Mouse (Mus musculus) 3134 (cell line): ENCODE results near the gene Etl4.

Experiments used
- DNase-seq: peaks from one replicate; pipeline ENCODE4 v3.0.0-alpha.2; 2011; ENCODE audit warnings: low spot score; ENCODE audit not compliant: insufficient read length; ENCODE audit errors: extremely low read depth

Etl4 gene

DNA sequence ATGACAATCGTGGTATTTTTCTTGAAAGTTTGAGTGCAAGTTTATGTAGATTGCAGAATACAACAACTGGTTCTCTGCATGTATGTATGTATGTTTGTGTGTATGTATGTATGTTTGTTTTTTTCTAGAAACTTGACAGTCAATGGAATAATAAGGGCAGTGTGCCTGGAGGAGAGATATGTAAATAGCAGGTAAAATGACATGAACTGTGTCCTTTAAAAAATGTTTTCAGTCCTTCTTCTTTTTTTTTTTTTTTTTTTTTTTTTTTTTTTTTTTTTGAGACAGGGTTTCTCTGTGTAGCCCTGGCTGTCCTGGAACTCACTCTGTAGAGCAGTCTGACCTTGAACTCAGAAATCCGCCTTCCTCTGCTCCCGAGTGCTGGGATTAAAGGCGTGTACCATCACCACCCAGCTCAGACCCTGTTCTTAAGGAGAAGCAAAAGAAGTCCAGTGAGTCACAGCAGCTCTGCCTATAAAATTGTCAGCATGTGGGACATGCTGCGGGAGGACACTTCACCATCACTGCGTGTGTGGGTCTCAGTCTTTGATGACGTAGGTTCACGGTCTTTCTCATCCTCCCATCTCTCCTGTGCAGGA is 606.8 kb downstream of the Etl4 start:
- no peak for DNase-seq

- DNase-seq: no peak
Observed at GRCm38 (mm10) chr2:20517853-20518252, 608.3 kb downstream of the Etl4 start.

- no peak for DNase-seq
Observed at GRCm38 (mm10) chr2:20518506-20518905, 608.9 kb downstream of the Etl4 start.

- DNase-seq: peak; percentile 37
Observed at GRCm38 (mm10) chr2:20519447-20520098, 610.0 kb downstream of the Etl4 start.

GRCm38 (mm10) chr2:20520099-20520475 is 610.5 kb downstream of the Etl4 start:
- DNase-seq: no peak

DNA sequence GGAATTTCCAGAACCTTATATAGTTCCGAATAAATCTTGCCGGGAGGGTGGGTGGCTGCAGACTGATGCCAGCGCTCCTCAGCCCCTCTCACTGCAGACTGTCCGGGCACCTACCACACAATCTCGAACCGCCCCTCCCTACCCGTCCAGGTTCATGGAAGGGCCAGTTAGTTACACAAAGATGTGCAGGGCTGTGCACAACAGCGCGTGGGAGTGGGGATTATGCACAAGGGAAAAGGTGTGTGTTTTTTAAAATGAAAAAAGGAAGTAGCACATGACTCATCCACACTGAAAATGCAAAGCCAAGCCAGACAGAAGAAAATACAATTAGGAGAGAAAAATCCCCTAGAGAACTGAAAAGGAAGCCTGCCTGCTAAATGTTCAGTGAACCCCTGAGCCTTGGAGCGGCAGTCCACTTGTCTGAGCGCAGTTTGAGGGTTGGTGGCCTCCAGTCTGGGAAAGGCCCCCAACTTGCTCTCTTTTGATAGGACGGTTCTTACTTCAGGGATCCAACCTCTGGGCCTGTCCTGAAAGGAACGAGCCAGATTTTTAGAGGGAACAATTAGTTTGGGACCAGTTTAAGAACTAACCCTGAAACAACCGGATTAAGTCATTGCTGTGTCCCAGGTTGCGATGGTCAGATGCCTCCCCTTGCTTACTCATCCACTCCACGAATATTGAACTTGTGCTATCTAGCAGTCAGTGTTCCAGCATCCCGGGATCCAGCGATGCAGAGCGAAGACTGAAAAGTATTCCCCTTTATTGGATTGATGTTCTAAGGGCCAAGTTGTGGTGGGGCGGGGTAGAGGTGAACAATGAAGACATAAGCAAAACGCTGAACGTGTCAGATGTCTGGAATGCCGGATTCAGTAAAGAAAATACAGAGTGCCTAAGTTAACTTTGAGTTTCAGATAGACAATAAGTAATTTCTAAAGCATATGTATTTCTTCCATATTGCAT is 611.3 kb downstream of the Etl4 start:
- DNase-seq: no peak

GRCm38 (mm10) chr2:20521686-20522285 is 612.2 kb downstream of the Etl4 start:
- DNase-seq: no peak

GRCm38 (mm10) chr2:20523636-20524035 is 614.1 kb downstream of the Etl4 start:
- no peak for DNase-seq

DNA sequence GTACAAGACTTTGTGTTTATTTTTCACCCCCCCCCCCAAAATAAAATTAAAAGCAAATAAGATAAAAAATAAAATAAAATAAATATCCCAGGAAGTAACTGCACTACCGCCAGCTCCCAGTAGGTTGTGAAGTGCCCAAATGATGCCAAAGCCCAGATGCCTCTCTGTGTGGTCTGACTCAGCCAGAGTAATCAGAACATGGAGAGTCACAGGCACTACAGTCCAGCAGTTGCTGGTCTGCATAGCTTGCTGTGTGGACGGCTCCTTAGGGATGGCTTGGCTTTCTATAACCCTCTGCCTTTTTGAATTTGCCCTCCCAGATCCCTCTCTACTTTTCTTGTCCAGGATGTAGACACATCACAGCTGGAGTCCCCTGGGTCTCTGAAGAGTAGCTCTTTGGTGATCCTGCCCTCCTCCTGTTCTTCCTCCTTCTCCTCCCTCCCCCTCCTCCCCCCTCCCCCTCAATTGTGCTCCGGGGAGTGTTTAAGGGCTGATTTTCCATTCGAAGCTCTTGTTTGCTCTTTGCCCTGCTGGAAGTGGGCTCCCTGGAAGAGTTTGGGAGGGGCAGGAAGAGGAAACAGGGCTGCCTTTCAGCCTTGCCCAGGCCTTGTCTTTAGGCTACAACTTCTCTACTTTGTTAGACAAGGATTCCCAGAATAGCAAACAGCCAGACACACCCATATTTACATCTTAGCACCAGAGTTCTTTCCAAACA is 616.5 kb downstream of the Etl4 start:
- DNase-seq: no peak

DNA sequence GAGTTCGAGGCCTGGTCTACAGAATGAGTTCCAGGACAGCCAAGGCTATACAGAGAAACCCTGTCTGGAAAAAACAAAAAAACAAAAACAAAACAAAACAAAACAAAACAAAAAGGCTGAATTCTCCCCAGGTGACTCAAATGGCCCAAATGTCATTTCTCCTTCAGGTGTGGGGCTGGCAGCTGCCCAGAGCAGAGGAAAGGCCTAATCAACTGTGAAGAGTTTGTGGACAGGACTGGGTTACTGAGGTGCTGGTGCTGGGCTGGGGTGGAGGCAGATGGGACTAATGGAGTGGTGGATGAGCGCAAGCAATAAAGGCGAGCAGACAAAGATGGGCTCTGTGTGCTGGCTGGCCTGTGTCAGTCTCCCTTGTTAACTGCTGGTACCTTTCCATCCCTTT is 617.3 kb downstream of the Etl4 start:
- no peak for DNase-seq

GRCm38 (mm10) chr2:20532623-20533022 is 623.0 kb downstream of the Etl4 start:
- no peak for DNase-seq

GRCm38 (mm10) chr2:20537785-20538184 is 628.2 kb downstream of the Etl4 start:
- no peak for DNase-seq

- no peak for DNase-seq
Observed at GRCm38 (mm10) chr2:20538871-20539270, 629.3 kb downstream of the Etl4 start.

DNA sequence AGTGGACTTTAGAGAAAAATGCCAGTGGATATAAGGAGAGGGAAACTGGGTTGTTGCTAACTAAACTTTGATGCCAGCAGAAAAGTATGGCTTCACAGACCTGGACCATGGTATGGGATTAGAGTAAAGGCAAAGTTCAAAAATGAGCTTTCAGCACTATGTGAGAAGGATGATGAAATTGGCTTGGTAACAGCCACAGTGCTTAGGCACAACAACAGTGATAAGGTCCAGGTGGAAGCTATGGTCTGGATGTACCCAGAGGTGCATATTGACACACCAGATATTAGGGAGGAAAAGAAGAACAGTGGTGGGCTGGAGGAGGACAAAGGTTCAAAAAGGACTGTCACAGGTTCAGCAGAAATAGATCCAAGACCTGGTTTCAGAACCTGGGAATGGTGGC is 631.7 kb downstream of the Etl4 start:
- DNase-seq: no peak

- no peak for DNase-seq
Observed at GRCm38 (mm10) chr2:20542286-20542685, 632.7 kb downstream of the Etl4 start.

DNA sequence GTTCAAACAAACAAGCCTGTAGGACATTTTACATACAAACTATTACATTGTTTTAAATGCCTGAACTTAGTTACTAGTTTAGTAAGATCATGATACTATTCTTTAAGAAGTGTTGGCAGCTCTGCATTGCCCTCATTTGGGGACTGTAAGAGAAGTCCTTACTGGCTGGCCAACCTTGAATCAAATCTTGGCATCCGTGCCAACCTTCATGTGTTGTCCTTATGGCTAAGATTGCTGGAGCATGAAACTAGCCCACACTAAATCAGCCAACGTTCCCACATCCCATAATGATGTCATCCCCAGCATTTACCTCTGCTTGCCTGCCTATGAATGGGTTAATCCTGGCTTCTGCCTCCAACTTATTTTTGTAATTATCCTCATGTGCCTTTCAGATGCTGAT is 636.0 kb downstream of the Etl4 start:
- no peak for DNase-seq

GRCm38 (mm10) chr2:20546496-20547348 is 637.1 kb downstream of the Etl4 start:
- no peak for DNase-seq

- no peak for DNase-seq
Observed at GRCm38 (mm10) chr2:20547349-20547677, 637.7 kb downstream of the Etl4 start.

DNA sequence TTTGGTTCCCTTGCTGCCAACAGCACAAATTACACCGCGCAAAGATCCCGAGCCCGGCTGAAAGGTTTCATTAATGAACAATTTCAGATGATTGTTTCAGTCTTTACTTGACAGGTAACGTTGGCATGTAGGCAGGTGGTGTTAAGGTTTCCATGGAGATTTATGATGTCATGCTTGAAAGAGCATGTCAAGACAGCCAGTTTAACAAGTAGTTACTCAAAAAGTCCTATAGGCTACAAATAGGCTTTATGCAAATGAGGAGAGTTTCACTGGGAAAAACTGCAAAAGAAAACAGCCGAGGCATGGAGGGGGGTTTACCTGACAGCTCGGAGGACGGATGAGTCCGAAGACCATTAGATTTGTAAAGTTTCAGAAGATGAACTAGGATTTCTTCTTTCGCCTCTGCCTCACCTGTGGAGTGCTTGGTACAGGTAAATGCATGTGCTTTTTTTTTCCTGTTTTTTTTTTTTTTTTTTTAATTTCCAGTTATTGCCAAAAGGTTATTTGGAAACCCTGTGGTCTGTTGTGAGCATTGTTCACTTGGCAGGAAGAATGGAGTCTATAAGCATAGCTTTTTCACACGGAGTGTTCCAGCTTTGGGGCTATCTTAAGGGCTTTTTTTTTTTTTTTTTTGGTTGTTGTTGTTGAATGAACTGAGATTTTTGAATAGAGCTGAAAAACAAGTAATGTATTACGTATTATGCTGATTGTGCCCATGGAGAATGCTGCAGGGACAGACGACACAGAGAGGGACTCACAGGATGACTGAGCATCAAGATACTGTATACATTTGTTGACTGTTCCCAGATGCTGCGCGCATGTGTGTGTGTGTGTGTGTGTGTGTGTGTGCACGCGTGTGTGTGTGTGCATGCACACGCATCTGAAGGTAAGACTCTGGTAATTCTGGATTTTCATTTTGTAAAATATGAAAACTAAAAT is 638.4 kb downstream of the Etl4 start:
- DNase-seq: no peak
